Mouse (Mus musculus): ENCODE measurements around the gene Cmbl. TPM values are rescaled to one million over a fixed set of nuclear protein-coding genes. Genes with fewer than 3 reads are reported as not detected.

The Cmbl gene
- polyA plus RNA-seq, 1 experiment from 2014 or later, result 11.0 TPM

- H3K4me3 ChIP-seq (replicated peaks), result peak within 1 kb of the TSS; percentile 67
- H3K4me2 ChIP-seq, result peak within 1 kb of the TSS; percentile 79
- peaks cover 32% of the 10 kb centered on the region for H3K4me1 ChIP-seq (replicated peaks)
- no peaks in the 10 kb centered on the region for H3K9me3 ChIP-seq (replicated peaks)
- peak within 1 kb of the TSS; percentile 85 for H3K9ac ChIP-seq
- peak; percentile 87 for ATAC-seq (ENCODE audit: insufficient read depth)
- peaks cover 19% of the 10 kb centered on the region for H3K36me3 ChIP-seq (replicated peaks)
- H3K27ac ChIP-seq (replicated peaks), result peak within 1 kb of the TSS; percentile 85
- under 1% methylated on average over 63 of the region's 63 CpGs for WGBS (ENCODE audit: insufficient replicate concordance)
- no peaks in the 10 kb centered on the region for H3K27me3 ChIP-seq
Measured at GRCm38 (mm10) chr15:31601646-31602374, 36.6 kb downstream of the Cmbl start, which contains the start of the genes Cct5 and Fam173b. Cct5 (minus strand) TSS chr15:31601804. Fam173b (plus strand) TSS chr15:31601852.

- Histone ChIP-seq H3K36me3 (replicated peaks) (peaks cover 13% of the 10 kb centered on the region), H3K9me3 (replicated peaks) (no peaks in the 10 kb centered on the region), H3K9ac (peak overlapping the region; percentile 85), H3K4me2 (peak overlapping the region; percentile 79), H3K4me1 (replicated peaks) (peaks cover 34% of the 10 kb centered on the region), H3K4me3 (replicated peaks) (peak overlapping the region; percentile 67), H3K27ac (replicated peaks) (peak overlapping the region; percentile 85), H3K27me3 (no peaks in the 10 kb centered on the region)
- peak; percentile 49 for ATAC-seq (ENCODE audit: insufficient read depth)
- WGBS (ENCODE audit: insufficient replicate concordance), result 5% methylated on average over 15 of the region's 15 CpGs
Measured at GRCm38 (mm10) chr15:31602426-31602825, 37.2 kb downstream of the Cmbl start.

GRCm38 (mm10) chr15:31603113-31603512 is 37.9 kb downstream of the Cmbl start:
- 84% methylated on average over 13 of the region's 13 CpGs for WGBS (ENCODE audit: insufficient replicate concordance)
- no peak for ATAC-seq (ENCODE audit: insufficient read depth)
- Histone ChIP-seq H3K27me3 (no peaks in the 10 kb centered on the region), H3K4me1 (replicated peaks) (peaks cover 34% of the 10 kb centered on the region), H3K4me2 (peak overlapping the region; percentile 79), H3K9ac (no peak overlapping the region), H3K9me3 (replicated peaks) (no peaks in the 10 kb centered on the region), H3K27ac (replicated peaks) (no peak overlapping the region), H3K36me3 (replicated peaks) (0 out of 2 replicates have a peak, but pooled peaks cover 7% of the 10 kb centered on the region), H3K4me3 (replicated peaks) (peak overlapping the region; percentile 67)

GRCm38 (mm10) chr15:31606821-31607220 is 41.6 kb downstream of the Cmbl start:
- WGBS (ENCODE audit: insufficient replicate concordance), result 69% methylated on average over 6 of the region's 6 CpGs
- Histone ChIP-seq H3K9ac (no peak overlapping the region), H3K27me3 (no peaks in the 10 kb centered on the region), H3K4me1 (replicated peaks) (peaks cover 11% of the 10 kb centered on the region), H3K36me3 (replicated peaks) (0 out of 2 replicates have a peak, but pooled peaks cover 3% of the 10 kb centered on the region), H3K27ac (replicated peaks) (peak overlapping the region; percentile 65), H3K9me3 (replicated peaks) (no peaks in the 10 kb centered on the region), H3K4me2 (peak overlapping the region; percentile 15; the same call in 1 of the 2 replicates), H3K4me3 (replicated peaks) (no peak overlapping the region)
- no peak for ATAC-seq (ENCODE audit: insufficient read depth)

- Histone ChIP-seq H3K4me1 (replicated peaks) (0 out of 2 replicates have a peak, but pooled peaks cover 4% of the 10 kb centered on the region), H3K27ac (replicated peaks) (no peak overlapping the region), H3K9ac (no peak overlapping the region), H3K4me3 (replicated peaks) (no peak overlapping the region), H3K4me2 (no peak overlapping the region), H3K27me3 (no peaks in the 10 kb centered on the region), H3K9me3 (replicated peaks) (no peaks in the 10 kb centered on the region), H3K36me3 (replicated peaks) (0 out of 2 replicates have a peak, but pooled peaks cover 3% of the 10 kb centered on the region)
- 80% methylated on average over 3 of the region's 3 CpGs for WGBS (ENCODE audit: insufficient replicate concordance)
- no peak for ATAC-seq (ENCODE audit: insufficient read depth)
Measured at GRCm38 (mm10) chr15:31611027-31611426, 45.8 kb downstream of the Cmbl start.

GRCm38 (mm10) chr15:31611976-31612375 is 46.8 kb downstream of the Cmbl start:
- Histone ChIP-seq H3K27ac (replicated peaks) (no peak overlapping the region), H3K9me3 (replicated peaks) (no peaks in the 10 kb centered on the region), H3K36me3 (replicated peaks) (0 out of 2 replicates have a peak, but pooled peaks cover 7% of the 10 kb centered on the region), H3K4me1 (replicated peaks) (0 out of 2 replicates have a peak, but pooled peaks cover under 1% of the 10 kb centered on the region), H3K27me3 (no peaks in the 10 kb centered on the region), H3K9ac (no peak overlapping the region), H3K4me3 (replicated peaks) (no peak overlapping the region), H3K4me2 (no peak overlapping the region)
- WGBS (ENCODE audit: insufficient replicate concordance), result 78% methylated on average over 4 of the region's 4 CpGs
- no peak for ATAC-seq (ENCODE audit: insufficient read depth)

GRCm38 (mm10) chr15:31613826-31614453 is 48.8 kb downstream of the Cmbl start:
- H3K27me3 ChIP-seq, result no peaks in the 10 kb centered on the region
- H3K4me3 ChIP-seq (replicated peaks), result no peak overlapping the region
- peaks cover 24% of the 10 kb centered on the region for H3K36me3 ChIP-seq (replicated peaks)
- 73% methylated on average over 6 of the region's 6 CpGs for WGBS (ENCODE audit: insufficient replicate concordance)
- ATAC-seq (ENCODE audit: insufficient read depth), result no peak
- H3K4me1 ChIP-seq (replicated peaks), result no peaks in the 10 kb centered on the region
- H3K27ac ChIP-seq (replicated peaks), result no peak overlapping the region
- H3K9ac ChIP-seq, result no peak overlapping the region
- no peaks in the 10 kb centered on the region for H3K9me3 ChIP-seq (replicated peaks)
- no peak overlapping the region for H3K4me2 ChIP-seq

- Histone ChIP-seq H3K4me3 (replicated peaks) (no peak overlapping the region), H3K9ac (no peak overlapping the region), H3K4me1 (replicated peaks) (no peaks in the 10 kb centered on the region), H3K27me3 (no peaks in the 10 kb centered on the region), H3K9me3 (replicated peaks) (no peaks in the 10 kb centered on the region), H3K4me2 (no peak overlapping the region), H3K27ac (replicated peaks) (no peak overlapping the region), H3K36me3 (replicated peaks) (peaks cover 29% of the 10 kb centered on the region)
- 75% methylated on average over 2 of the region's 2 CpGs for WGBS (ENCODE audit: insufficient replicate concordance)
- no peak for ATAC-seq (ENCODE audit: insufficient read depth)
Measured at GRCm38 (mm10) chr15:31614666-31615065, 49.5 kb downstream of the Cmbl start.

GRCm38 (mm10) chr15:31617261-31617660 is 52.1 kb downstream of the Cmbl start:
- H3K27me3 ChIP-seq, result no peaks in the 10 kb centered on the region
- peaks cover 26% of the 10 kb centered on the region for H3K36me3 ChIP-seq (replicated peaks)
- H3K4me1 ChIP-seq (replicated peaks), result no peaks in the 10 kb centered on the region
- no peak overlapping the region for H3K9ac ChIP-seq
- H3K27ac ChIP-seq (replicated peaks), result no peak overlapping the region
- no peak overlapping the region for H3K4me3 ChIP-seq (replicated peaks)
- no peaks in the 10 kb centered on the region for H3K9me3 ChIP-seq (replicated peaks)
- H3K4me2 ChIP-seq, result no peak overlapping the region
- ATAC-seq (ENCODE audit: insufficient read depth), result no peak
- 82% methylated on average over 9 of the region's 9 CpGs for WGBS (ENCODE audit: insufficient replicate concordance)

- Histone ChIP-seq H3K27ac (replicated peaks) (no peak overlapping the region), H3K9me3 (replicated peaks) (no peaks in the 10 kb centered on the region), H3K4me1 (replicated peaks) (no peaks in the 10 kb centered on the region), H3K36me3 (replicated peaks) (peaks cover 26% of the 10 kb centered on the region), H3K4me2 (no peak overlapping the region), H3K4me3 (replicated peaks) (no peak overlapping the region), H3K9ac (no peak overlapping the region), H3K27me3 (no peaks in the 10 kb centered on the region)
- 79% methylated on average over 8 of the region's 8 CpGs for WGBS (ENCODE audit: insufficient replicate concordance)
- no peak for ATAC-seq (ENCODE audit: insufficient read depth)
Measured at GRCm38 (mm10) chr15:31619521-31619920, 54.3 kb downstream of the Cmbl start.

Measured in liver, embryonic 15.5 days (tissue).